8 mouse cellular contexts compared by ENCODE assay signal in the genomic region with DNA sequence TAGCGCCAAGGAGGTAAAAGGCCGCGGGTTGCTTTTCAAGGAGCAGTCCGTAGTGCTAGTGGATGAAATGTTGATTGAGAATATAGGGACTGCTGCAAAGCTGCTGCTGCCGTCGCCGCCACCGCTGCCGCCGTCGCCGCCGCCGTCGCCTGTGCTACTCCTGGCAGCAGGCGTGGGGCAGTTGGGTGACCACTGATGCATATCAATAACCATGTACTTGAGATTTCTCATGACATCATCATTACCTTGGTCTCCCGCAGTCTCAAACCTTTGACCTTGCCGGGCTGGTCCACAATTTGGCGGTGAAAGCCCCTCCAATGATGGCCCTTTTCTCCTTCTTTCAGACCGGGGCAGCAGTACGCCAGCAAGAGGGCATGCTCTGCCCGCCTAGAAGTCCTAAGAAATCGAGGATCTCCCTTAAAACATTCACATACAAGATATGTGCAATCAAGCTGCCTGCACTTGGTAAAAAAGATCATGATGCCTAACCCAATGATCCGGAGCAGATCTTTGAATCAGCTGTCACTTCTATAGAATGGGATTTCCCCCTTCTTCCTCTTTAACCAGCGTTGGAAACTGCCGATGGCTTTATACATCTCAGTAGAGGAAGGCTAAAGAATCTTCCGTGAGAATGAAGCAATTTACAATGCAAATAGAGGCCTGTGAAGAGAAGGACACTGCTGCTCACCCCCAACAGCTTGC.
DNase-seq lines count a peak whose midpoint lies in the region; ATAC-seq and TF ChIP-seq lines count a peak whose summit lies in the region.

No protein-coding gene starts in this region.

- H3K9me3 ChIP-seq in heart, embryonic 13.5 days = no peaks in the 10 kb centered on the region
- H3K9me3 ChIP-seq in G1E (replicated peaks) = no peaks in the 10 kb centered on the region
- H3K9me3 ChIP-seq in embryonic facial prominence, embryonic 11.5 days (replicated peaks; ENCODE audit: control insufficient read depth, low read length) = no peaks in the 10 kb centered on the region
- no peaks in the 10 kb centered on the region for H3K9me3 ChIP-seq in limb, embryonic 10.5 days (replicated peaks)

- no peak overlapping the region for H3K9ac ChIP-seq in heart, embryonic 13.5 days
- peak overlapping the region; percentile 35 for H3K9ac ChIP-seq in embryonic facial prominence, embryonic 11.5 days (replicated peaks; ENCODE audit: low read length)

- TF ChIP-seq CTCF in G1E (IDR thresholded peaks at IDR 0.05; ENCODE audit: low read depth, low read length) = no peak

- no peaks in the 10 kb centered on the region for H3K36me3 ChIP-seq in heart, embryonic 13.5 days
- peaks cover 8% of the 10 kb centered on the region for H3K36me3 ChIP-seq in G1E (replicated peaks)
- H3K36me3 ChIP-seq in embryonic facial prominence, embryonic 11.5 days (replicated peaks; ENCODE audit: control insufficient read depth, insufficient read depth, low read depth, low read length) = no peaks in the 10 kb centered on the region
- no peaks in the 10 kb centered on the region for H3K36me3 ChIP-seq in limb, embryonic 10.5 days

- peaks cover 29% of the 10 kb centered on the region for H3K4me1 ChIP-seq in heart, embryonic 13.5 days
- H3K4me1 ChIP-seq in G1E (ENCODE audit: insufficient read depth, low read depth, low read length) = peaks cover 16% of the 10 kb centered on the region
- H3K4me1 ChIP-seq in embryonic facial prominence, embryonic 11.5 days (ENCODE audit: control insufficient read depth, insufficient read depth, low read length) = no peaks in the 10 kb centered on the region
- H3K4me1 ChIP-seq in limb, embryonic 10.5 days = peaks cover 11% of the 10 kb centered on the region

- 1% methylated on average over 27 of the region's 27 CpGs for WGBS in heart, embryonic 13.5 days
- under 1% methylated on average over 27 of the region's 27 CpGs for WGBS in embryonic facial prominence, embryonic 11.5 days
- WGBS in limb, embryonic 10.5 days = under 1% methylated on average over 27 of the region's 27 CpGs

- peak overlapping the region; percentile 56 for H3K4me2 ChIP-seq in heart, embryonic 13.5 days
- H3K4me2 ChIP-seq in embryonic facial prominence, embryonic 11.5 days (ENCODE audit: low read depth, low read length) = peak overlapping the region; percentile 29

- H3K27me3 ChIP-seq in heart, embryonic 13.5 days (replicated peaks) = peaks cover 87% of the 10 kb centered on the region
- H3K27me3 ChIP-seq in G1E (ENCODE audit: insufficient read depth, low read length) = no peaks in the 10 kb centered on the region
- H3K27me3 ChIP-seq in embryonic facial prominence, embryonic 11.5 days (ENCODE audit: control insufficient read depth, insufficient read depth, low read length) = peaks cover 19% of the 10 kb centered on the region
- H3K27me3 ChIP-seq in limb, embryonic 10.5 days (ENCODE audit: low read depth, poor library complexity, severe bottlenecking) = peaks cover 94% of the 10 kb centered on the region

- DNase-seq in heart, postnatal 4 days = no peak
- DNase-seq in G1E (ENCODE audit: low spot score) = no peak
- peak; percentile 48 for DNase-seq in embryonic facial prominence, embryonic 11.5 days (ENCODE audit: low spot score)
- no peak for DNase-seq in limb, embryonic 10.5 days (ENCODE audit: low spot score)
- peak; percentile 74 for DNase-seq in retina, embryonic 14.5 days (ENCODE audit: low spot score)
- DNase-seq in spleen, postnatal 14 days (ENCODE audit: low spot score in 2 of 2) = no peak
- DNase-seq in testis, postnatal 10 days (ENCODE audit: low spot score) = no peak

- H3K4me3 ChIP-seq in heart, embryonic 13.5 days = peak overlapping the region; percentile 37
- H3K4me3 ChIP-seq in G1E (ENCODE audit: low read depth, low read length) = peak overlapping the region; percentile 62; the same call in 1 of the 2 replicates
- peak overlapping the region; percentile 22 for H3K4me3 ChIP-seq in embryonic facial prominence, embryonic 11.5 days (ENCODE audit: low read depth, low read length)
- peak overlapping the region; percentile 22; the same call in 1 of the 2 replicates for H3K4me3 ChIP-seq in limb, embryonic 10.5 days

- ATAC-seq in heart, embryonic 13.5 days (ENCODE audit: extremely low read depth, insufficient number of reproducible peaks, low FRiP score, low TSS enrichment) = no peak
- no peak for ATAC-seq in G1E (ENCODE audit: extremely low read depth, insufficient number of reproducible peaks, low FRiP score, poor library complexity, severe bottlenecking)
- no peak for ATAC-seq in embryonic facial prominence, embryonic 11.5 days (replicated peaks; ENCODE audit: insufficient number of reproducible peaks, low FRiP score, low TSS enrichment, low read depth)

- H3K27ac ChIP-seq in heart, embryonic 13.5 days (replicated peaks) = no peak overlapping the region
- H3K27ac ChIP-seq in embryonic facial prominence, embryonic 11.5 days (replicated peaks; ENCODE audit: low read depth, low read length) = 0 out of 2 replicates have a peak overlapping the region, but pooled peaks have one; percentile 44
- H3K27ac ChIP-seq in limb, embryonic 10.5 days = no peak overlapping the region

Comparison
In these comparisons a context has a peak if more than half of its experiments do, and no peak if none do; other contexts are left out.
1. DNase-seq: peak in embryonic facial prominence, embryonic 11.5 days (single experiment) and retina, embryonic 14.5 days (single experiment); none in heart, postnatal 4 days (single experiment), G1E (single experiment), limb, embryonic 10.5 days (single experiment), spleen, postnatal 14 days (0 of 2) and testis, postnatal 10 days (single experiment).
2. Peak in every context shown above with its lines, with median percentiles within 50 percentile points of each other: H3K4me3 ChIP-seq.